Mouse (Mus musculus) olfactory bulb, adult 2 months (tissue): ENCODE data around the gene Psmd5.

Source experiments
- CTCF ChIP-seq: fragments of 200-500 bp; IDR thresholded peaks from 2 replicates; pipeline ENCODE4 v1.5.1; 2012; ENCODE audit warnings: low read depth, mild to moderate bottlenecking, low read length, moderate library complexity; ENCODE audit not compliant: insufficient read depth
- POLR2A ChIP-seq: fragments of 200-500 bp; IDR thresholded peaks from 2 replicates; pipeline ENCODE4 v1.6.1; 2012; ENCODE audit warnings: mild to moderate bottlenecking, low read depth, low read length, moderate library complexity; ENCODE audit not compliant: insufficient read depth

- TF ChIP-seq CTCF (no peak), POLR2A (no peak)
Measured at GRCm38 (mm10) chr2:34896821-34897460, 22.2 kb upstream of the Psmd5 start.
